ENCODE assay signal across 7 mouse cellular contexts in the genomic region with DNA sequence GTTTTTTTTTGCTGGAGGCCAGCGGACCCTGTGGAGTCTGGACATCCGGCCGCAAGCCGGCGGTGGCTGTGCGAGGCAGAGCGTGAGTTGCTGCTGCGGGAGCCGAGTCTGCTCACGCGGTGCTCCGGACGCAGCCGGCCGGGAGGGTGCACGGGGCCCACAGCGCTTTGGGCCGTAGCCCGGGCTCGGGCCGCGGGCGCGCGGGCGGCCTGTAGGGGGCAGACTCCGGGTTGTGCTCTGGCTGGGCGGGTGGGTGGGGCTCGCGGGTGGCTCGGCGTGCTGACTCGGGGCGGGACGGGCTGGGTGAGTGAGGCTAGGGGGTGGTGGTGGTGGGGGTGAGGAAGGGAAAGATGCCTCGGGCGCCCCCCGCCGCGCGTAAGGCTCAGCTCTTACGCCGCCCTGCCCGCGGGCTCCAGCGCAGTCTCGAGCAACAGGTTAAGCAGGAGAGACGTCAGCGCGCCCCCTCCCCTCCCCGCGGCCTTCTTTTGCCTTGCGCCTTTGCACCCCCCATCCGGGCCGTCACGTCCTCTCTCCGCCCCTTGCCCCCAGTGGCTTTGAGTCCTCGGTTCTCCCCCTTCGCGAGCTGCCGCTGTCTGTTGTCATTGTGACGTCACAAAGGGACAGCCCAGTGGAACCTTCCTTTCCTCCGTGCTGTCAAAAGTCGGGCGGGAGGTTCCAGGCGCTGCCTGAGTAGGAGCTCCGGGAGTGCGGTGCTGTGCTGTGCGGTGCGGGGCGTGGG. TPM values are rescaled to one million over a fixed set of nuclear protein-coding genes. Genes with fewer than 3 reads are reported as not detected.
DNase-seq lines count a peak whose midpoint lies in the region; ATAC-seq lines count a peak whose summit lies in the region.

No protein-coding gene starts in this region.

- under 1% methylated on average over 60 of the region's 71 CpGs for WGBS in intestine, embryonic 14.5 days
- WGBS in midbrain, embryonic 11.5 days: under 1% methylated on average over 55 of the region's 71 CpGs

- H3K9me3 ChIP-seq in intestine, embryonic 14.5 days (ENCODE audit: control insufficient read depth, low read length): no peaks in the 10 kb centered on the region
- H3K9me3 ChIP-seq in midbrain, embryonic 11.5 days (ENCODE audit: control insufficient read depth, low read length): no peaks in the 10 kb centered on the region

- peak overlapping the region; percentile 90 for H3K4me2 ChIP-seq in intestine, embryonic 14.5 days (ENCODE audit: low read length)
- H3K4me2 ChIP-seq in midbrain, embryonic 11.5 days: peak overlapping the region; percentile 62

- H3K4me1 ChIP-seq in intestine, embryonic 14.5 days (replicated peaks; ENCODE audit: control insufficient read depth, insufficient read depth, low read length): peaks cover 31% of the 10 kb centered on the region
- peaks cover 30% of the 10 kb centered on the region for H3K4me1 ChIP-seq in midbrain, embryonic 11.5 days (ENCODE audit: control insufficient read depth, insufficient read depth, low read length)

- peak overlapping the region; percentile 77 for H3K9ac ChIP-seq in intestine, embryonic 14.5 days (ENCODE audit: low read length)
- peak overlapping the region; percentile 76 for H3K9ac ChIP-seq in midbrain, embryonic 11.5 days (ENCODE audit: low read length)

- no peaks in the 10 kb centered on the region for H3K27me3 ChIP-seq in intestine, embryonic 14.5 days (replicated peaks; ENCODE audit: control insufficient read depth, insufficient read depth, low read length)
- H3K27me3 ChIP-seq in midbrain, embryonic 11.5 days (ENCODE audit: control insufficient read depth, insufficient read depth, low read length): no peaks in the 10 kb centered on the region

- peak overlapping the region; percentile 76 for H3K27ac ChIP-seq in intestine, embryonic 14.5 days (ENCODE audit: low read depth)
- H3K27ac ChIP-seq in midbrain, embryonic 11.5 days (ENCODE audit: low read depth, low read length): peak overlapping the region; percentile 40

- peak; percentile 93 for DNase-seq in adrenal gland, adult 18-20 months (ENCODE audit: low spot score in 2 of 2)
- DNase-seq in embryo, embryonic 10.5 days (ENCODE audit: low spot score): peak; percentile 86
- DNase-seq in gastrocnemius, postnatal 14 days: peak; percentile 89
- peak; percentile 92 for DNase-seq in intestine, embryonic 14.5 days (ENCODE audit: low spot score)
- DNase-seq in left cerebral cortex, postnatal 4 days: peak; percentile 79
- peak; percentile 97 for DNase-seq in midbrain, embryonic 11.5 days (ENCODE audit: low spot score, missing footprints)
- peak; percentile 76 for DNase-seq in right cerebral cortex, postnatal 4 days

- H3K36me3 ChIP-seq in intestine, embryonic 14.5 days (ENCODE audit: control insufficient read depth, insufficient read depth, low read length): no peaks in the 10 kb centered on the region
- no peaks in the 10 kb centered on the region for H3K36me3 ChIP-seq in midbrain, embryonic 11.5 days (ENCODE audit: control insufficient read depth, insufficient read depth, low read length)

- peak; percentile 37 for ATAC-seq in intestine, embryonic 14.5 days (replicated peaks; ENCODE audit: low FRiP score, low TSS enrichment, low read depth)
- ATAC-seq in midbrain, embryonic 11.5 days (ENCODE audit: low FRiP score): peak; percentile 54

- H3K4me3 ChIP-seq in intestine, embryonic 14.5 days (ENCODE audit: low read depth, low read length): peak overlapping the region; percentile 78
- peak overlapping the region; percentile 71 for H3K4me3 ChIP-seq in midbrain, embryonic 11.5 days (ENCODE audit: low read depth, low read length)

- intact Hi-C loops in gastrocnemius, postnatal 14 days (cut with DNase I; ENCODE audit: low total_unique reads): no loop called here
- intact Hi-C loops in left cerebral cortex, postnatal 4 days (cut with DNase I): loop anchor here (10.0 kb wide), 1 partner anchor 499 kb away; no protein-coding TSS in a partner anchor

RNA-seq across cellular contexts. Expression of a gene that starts 4.3 kb away (rescaled TPM):
- total RNA-seq in adrenal gland, adult 18-20 months (2021): 10 to 100 TPM; 17.7 to 51.9 TPM
- total RNA-seq in gastrocnemius, postnatal 14 days (2021): 10 to 100 TPM; 30.5 to 39.7 TPM
- 20.3 and 21.6 TPM in 2 replicates for polyA plus RNA-seq in intestine, embryonic 14.5 days (2014; fragmentation: Nextera tagmentation; extraction: Ambion mirVana)
- 10 to 100 TPM; 46.3 to 46.9 TPM for total RNA-seq in left cerebral cortex, postnatal 4 days (2021)
- polyA plus RNA-seq in midbrain, embryonic 11.5 days (2014; fragmentation: Nextera tagmentation; extraction: Ambion mirVana): 37.4 and 42.5 TPM in 2 replicates

Comparison
In these comparisons a context has a peak if more than half of its experiments do, and no peak if none do; other contexts are left out.
1. Peak in every context shown above with its lines: DNase-seq, ATAC-seq, H3K4me3 ChIP-seq and H3K27ac ChIP-seq.